Mouse (Mus musculus) 3T3-L1 (cell line): ENCODE results near the gene Sbf1.

Experiments used
- DNase-seq: peaks from one replicate; pipeline ENCODE4 v3.0.0-alpha.2; 2015; ENCODE audit warnings: low read depth, low spot score

The Sbf1 gene

DNA sequence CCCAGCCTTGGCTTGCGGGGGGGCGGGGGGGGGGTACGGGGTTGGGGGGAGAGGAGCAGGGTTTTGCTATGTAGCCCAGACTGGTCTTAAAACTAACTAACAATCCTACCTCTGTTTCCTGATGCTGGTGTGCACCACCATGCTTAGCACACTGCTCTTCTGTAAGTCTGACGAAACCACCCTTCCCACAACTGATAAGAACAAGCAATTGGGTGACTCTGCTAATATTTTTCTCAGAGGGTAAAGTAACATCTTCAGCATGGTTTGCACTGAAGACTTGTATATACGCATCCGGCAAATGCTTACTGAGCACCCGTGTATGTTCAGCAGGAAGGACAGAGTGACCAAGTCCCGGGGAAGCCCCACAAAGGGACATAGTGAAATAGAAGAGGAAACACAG, 6.2 kb upstream of the Sbf1 start:
- no peak for DNase-seq

GRCm38 (mm10) chr15:89316146-89316545, 1.0 kb upstream of the Sbf1 start:
- peak; percentile 41 for DNase-seq

DNA sequence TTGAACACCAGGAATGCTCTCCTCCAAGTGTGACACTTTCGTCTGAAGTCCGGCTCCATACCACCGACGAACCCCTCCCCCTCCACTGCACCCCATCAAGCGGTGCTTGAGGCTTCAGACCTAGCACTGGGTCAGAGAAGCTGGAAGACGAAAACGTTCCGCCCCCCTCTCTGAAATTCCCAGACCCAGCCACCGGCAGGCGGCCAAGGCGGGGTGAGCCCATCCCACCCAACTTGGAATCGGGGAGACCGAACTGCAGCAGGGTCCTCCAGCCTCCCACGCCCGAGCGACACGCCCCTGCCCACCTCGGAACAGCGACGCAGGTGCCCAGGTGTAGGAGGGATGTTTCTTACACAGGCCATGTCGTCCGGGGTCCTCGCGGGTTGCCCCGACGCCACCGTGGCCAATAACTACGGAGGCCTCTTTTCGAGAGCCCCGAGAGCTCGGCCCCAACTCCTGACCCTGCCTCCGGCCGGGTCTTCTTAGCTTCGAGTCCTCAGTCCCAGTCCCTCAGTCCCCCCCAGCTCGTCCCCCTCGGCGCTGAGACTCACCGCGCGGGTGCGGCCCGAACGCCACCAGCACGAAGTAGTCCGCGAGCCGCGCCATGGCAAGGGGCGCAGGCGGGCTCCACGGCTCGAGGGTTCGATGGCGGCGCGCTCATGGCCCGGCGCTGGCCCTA, 461 bp downstream of the Sbf1 start:
- DNase-seq: peak; percentile 17

DNA sequence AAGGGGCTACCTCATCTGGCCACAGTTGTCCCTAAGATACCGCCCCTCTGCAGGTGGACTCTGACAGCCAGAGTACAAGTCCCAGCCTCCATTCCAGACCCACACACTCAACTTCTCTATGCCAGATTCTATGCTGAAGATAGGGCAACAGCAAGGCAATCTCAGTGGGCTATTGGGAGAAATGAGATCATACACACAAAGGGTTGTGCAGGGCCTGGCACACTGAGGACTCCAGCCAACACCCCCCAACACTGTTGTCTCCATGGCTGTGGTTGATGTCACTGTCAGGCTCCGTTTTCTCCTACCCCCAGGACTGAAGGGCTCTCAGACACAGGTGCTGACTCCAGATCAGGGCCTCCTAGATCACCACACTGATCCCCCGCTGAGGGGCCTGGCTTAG, 1.0 kb downstream of the Sbf1 start:
- no peak for DNase-seq

DNA sequence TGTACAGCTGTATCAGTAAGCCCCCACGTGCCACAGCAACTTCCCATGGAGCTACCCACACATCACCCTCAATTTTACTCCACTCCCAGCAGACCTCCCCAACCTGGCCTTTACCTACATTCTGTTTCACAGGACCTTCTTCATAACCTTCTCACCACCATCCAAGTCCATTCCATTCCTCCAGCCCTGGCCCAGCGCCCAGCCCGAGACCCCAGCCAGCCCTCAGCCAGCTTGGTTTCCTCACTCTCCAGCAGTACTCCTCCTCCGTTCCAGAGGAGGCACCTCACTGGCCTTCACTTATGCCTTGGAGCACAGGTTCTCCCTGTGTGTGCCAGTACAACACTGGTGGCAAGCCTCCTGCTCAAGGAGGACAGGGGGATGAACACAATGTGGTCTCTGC, 1.8 kb downstream of the Sbf1 start:
- DNase-seq: no peak

DNA sequence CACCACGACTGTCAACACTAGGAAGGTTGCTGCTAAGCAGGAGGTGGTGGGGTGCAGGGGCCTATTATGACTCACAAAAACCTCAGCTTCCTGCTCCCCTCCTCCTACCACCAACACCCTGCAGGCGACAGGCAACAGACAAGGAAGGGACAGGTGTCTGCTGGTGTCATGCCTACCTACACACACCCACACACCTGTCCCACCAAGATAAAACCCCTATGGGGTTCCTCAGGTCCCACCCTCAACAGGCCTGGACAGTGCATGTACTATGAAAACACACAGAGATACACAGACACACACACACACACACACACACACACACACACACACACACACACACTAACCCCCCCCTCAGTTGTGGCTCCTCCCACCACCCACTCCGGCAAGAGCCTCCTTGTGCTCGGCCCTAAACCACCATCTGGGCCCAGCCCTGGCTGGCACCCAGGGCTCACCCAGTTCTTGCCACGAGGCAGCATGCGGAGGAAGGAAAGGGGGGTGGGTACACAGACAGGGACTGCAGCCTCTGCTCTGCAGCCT, 5.1 kb downstream of the Sbf1 start:
- DNase-seq: peak; percentile 43

- no peak for DNase-seq
Measured at GRCm38 (mm10) chr15:89308406-89309139, 6.5 kb downstream of the Sbf1 start.

DNA sequence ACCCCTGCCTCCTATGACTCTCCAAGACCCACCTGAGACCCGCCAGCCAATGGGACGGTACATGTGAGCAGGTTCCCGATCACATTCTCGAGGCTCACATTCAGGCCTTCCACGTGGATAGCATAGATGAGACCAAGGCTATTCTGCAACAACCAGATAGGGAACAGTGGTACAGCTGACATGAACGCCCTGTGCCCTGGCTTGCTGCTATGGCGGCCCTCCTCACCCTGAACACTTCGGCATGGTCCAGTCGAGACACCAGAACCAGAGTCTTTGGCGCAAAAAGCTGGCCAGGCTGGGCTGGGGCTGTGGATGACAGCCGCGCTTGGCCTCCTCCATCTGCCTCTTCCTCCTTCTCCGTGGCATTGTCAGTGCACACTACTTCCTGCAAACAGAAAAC, 7.7 kb downstream of the Sbf1 start:
- no peak for DNase-seq

DNA sequence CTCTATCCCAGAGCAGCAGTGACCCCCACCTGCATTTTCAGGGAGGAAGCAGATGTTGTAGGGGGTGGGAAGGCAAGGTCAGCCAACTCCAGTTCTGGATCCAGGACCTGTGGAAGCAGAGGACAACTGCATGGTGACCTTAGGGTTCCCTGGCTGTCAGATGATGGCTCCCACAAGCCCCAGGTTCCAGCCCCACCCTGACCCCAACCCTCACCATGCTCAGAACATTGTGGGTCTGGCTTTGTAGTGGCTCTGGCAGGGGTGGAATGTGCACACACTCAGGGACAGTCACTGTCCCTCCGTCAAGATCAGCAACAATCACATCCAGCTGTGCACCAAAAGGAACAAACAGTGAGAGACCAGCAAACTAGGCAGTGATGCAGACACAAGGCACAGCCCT, 9.1 kb downstream of the Sbf1 start:
- DNase-seq: no peak

- DNase-seq: no peak
Measured at GRCm38 (mm10) chr15:89300600-89300999, 14.5 kb downstream of the Sbf1 start.

- no peak for DNase-seq
Measured at GRCm38 (mm10) chr15:89300180-89300579, 14.9 kb downstream of the Sbf1 start.

DNA sequence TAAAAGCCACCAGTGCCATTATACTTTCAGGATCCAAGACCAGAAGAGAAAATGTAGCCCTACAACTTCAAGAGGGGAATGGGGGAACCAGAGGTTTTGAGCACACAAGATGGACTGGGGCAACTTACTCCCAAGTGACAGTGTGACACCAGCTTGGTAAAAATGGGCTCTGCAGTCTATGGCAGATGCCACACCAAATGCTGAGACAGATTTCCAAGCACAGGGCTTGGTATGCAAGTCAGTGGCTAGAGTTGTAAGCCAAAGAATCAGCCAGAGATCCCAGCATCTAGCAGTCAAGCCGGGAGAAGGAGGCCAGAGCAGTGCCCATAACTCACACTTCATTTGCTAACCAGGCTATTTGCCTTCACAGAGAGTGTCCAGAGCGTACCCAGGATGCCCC, 17.4 kb downstream of the Sbf1 start:
- no peak for DNase-seq

DNA sequence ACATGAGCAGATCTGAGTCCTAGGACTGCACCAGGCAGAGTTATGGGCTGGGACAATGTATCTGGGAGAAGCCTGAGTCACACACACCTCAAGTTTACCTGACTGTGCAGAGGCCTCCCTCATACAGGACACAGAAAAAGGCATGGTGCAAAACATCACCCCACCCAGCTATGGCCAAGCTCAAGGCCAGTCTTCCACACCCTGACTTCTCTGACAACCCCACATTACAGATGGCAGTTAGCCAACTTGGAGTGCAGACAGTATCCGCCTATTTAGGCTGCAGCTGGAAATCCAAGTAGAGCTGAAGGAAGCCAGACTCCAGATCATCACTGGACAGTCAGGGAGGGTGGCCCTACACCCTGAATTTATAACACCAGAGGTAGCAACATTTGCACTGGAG, 18.6 kb downstream of the Sbf1 start:
- DNase-seq: peak; percentile 20

- no peak for DNase-seq
Measured at GRCm38 (mm10) chr15:89295580-89296165, 19.4 kb downstream of the Sbf1 start.

DNA sequence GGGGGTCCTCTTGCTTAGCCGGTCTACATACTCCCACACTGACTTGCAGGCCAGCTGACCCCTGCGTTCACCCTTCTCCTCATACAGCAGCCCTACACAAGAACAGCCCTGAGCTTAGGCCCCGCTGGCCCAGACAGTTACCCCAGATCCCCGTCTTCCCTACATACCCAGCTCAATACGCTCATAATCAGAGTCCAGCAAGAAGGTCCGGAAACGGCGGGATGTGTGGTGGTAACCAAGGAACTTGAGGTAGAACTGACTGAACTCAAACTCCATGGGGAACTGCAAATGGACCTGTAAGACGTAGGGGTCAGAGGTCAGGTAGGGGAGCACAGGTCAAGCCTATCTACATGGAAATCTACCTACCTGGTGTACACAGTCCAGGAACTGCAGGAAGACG, 21.3 kb downstream of the Sbf1 start:
- no peak for DNase-seq

DNA sequence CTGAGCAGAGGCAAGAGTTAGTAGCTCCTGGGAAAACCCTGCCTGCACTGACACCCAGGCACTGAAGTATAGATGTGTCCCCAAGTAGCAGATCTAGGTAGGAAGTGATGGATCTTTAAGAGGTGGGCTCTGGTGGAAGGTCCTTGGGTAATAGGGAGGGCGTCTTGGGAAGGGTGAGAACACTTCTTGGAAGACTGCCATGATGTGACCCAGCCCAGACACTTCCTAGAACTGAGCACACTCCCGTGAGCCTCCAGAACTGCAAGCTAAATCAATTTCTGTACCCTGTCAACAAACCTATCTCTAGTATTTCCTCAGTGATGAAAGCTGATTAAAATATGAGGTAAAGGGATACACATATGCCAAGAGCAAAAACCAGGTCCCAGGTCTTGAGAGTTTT, 22.3 kb downstream of the Sbf1 start:
- DNase-seq: no peak

- no peak for DNase-seq
Measured at GRCm38 (mm10) chr15:89291521-89291920, 23.6 kb downstream of the Sbf1 start.

- no peak for DNase-seq
Measured at GRCm38 (mm10) chr15:89289455-89289854, 25.7 kb downstream of the Sbf1 start.

DNA sequence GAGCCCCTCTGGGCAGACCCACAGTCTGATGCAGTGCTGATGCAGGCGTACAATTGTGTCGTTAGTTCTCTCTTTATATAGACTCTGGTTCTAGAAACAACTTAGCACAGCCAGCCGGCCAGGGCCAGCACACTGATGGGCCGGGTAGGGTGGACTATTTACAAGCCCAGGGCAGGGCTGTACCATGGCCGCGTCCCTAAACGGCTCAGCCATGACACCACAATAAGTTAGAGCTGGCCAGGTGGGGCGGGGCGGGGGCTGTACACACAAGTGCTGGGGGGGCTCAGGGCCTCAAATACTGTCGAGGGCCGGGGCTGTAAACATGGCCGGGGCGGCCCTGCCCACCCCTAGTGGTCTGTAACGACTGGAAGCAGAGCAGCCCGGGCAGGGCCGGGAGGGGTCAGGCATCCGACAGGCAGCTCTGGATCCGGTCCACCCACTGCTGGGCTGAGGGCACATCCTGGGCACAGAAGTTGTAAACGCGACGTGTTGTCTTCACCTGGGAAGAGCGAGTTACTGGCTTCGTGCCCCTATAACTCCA, 26.8 kb downstream of the Sbf1 start:
- DNase-seq: no peak

- no peak for DNase-seq
Measured at GRCm38 (mm10) chr15:89286582-89286981, 28.5 kb downstream of the Sbf1 start.

DNA sequence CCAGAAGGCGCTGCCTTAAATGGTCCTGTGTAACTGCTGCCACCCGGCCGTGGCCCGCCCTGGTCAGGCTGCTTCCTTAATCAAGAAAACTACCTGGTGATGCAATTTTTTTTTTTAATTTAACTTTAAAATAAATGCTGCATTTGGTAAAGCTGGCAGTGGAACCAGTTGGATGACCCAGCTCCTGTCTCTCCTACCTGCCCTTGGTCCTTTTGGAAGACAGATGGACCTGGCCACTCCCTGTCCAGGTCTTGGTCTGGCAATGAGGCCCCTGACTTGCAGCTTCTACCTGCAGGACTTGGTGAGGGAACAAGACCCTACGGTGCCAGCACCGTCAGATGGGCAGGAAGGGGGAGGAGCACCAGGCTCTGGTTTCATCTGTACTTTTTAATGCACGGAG, 29.0 kb downstream of the Sbf1 start:
- no peak for DNase-seq

- no peak for DNase-seq
Measured at GRCm38 (mm10) chr15:89285478-89285877, 29.6 kb downstream of the Sbf1 start.

DNA sequence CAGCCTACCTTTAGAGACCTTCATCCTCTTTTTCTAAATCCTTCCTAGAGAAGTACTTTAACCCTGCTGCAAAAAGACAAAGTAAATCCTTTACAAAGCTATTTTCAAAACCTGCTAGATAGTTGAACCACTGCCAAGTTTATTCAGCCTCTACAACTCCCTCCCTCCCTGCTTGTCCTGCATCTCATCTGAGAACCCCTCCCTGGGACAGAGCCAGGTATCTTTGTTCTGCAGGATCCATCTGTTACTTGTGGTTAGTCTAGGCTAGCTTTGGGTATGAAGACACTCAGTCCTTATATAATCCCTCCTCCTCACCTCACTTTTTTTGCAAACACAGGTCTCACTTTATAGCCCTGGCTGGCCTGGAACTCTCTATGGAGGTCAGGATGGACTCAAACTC, 30.1 kb downstream of the Sbf1 start:
- DNase-seq: no peak
